Mouse (Mus musculus): ENCODE results near the gene Gnrhr. TPM values are rescaled to one million over a fixed set of nuclear protein-coding genes. Genes with fewer than 3 reads are reported as not detected.
A peak's percentile ranks its signal among the peaks of the same experiment; 100 is the strongest.

The Gnrhr gene
- under 1 TPM in 1 of 2 experiments, not detected in 1; 0.24 TPM for total RNA-seq (2021)

DNA sequence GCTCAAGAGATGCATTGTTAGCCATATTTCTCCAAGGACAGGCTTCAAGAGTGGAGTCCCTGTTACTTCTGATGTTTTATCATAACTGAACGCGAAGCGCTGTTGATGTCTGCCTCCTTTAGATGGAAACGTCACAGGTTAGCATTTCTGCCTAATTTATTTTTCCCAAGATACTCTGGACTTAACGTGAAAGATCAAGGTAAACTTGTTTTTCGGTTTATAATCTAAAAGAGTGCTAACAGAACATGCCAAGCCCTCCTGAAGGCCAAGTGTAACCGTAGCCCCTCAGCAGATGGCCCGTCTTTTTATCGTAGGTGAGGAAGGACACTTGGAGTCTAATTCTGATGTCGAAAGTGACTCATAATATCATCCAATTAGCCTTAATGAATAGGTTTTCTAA, at the start of gene Gnrhr:
TSS of gene Gnrhr (minus strand) at position 101 of the 400 bp plus-strand sequence.
- intact Hi-C loops (cut with DNase I): no loop called here

DNA sequence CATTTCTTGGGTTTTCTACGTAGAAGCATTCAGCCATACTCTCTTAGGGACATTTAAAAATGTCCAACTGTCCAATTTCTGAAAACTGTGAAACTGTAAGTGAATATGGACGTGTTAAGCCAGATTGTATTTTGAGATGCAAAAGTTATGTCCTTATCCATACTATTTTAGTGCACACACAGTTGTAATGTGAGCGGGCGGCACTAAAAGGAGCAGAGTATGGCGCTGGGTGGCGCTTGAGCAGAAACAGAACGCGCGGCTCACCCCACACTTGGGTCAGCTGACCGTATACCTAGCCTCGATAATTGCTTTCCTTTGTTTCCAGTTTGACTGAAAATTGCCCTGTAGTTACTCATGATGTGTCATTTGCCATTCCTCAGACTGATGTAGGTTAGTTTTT, 48.9 kb upstream of the Gnrhr start:
- intact Hi-C loops (cut with DNase I): no loop called here
- DNase-seq: no peak

More for the DNA sequence above, at the start of gene Gnrhr:
- DNase-seq: no peak

DNA sequence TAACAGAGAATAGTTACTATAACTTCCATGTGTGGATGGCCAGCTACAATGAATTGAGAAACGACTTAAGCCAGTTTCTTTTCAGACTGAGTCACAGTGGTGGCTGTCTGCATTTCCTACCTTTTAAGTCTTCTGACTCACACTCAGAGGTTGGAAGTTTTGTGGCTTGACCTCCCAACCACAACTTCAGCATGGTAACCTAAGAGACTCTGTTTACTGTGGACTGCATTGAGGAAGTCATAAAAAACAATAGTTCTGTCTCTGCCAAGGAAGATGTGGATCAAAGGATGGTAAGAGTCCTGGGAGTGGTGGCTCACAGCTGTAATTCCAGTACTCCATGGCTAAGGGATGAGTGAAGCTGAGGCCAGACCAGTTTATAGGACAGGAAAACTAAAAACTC, 47.2 kb upstream of the Gnrhr start:
- intact Hi-C loops (cut with DNase I): no loop called here
- no peak for DNase-seq

DNA sequence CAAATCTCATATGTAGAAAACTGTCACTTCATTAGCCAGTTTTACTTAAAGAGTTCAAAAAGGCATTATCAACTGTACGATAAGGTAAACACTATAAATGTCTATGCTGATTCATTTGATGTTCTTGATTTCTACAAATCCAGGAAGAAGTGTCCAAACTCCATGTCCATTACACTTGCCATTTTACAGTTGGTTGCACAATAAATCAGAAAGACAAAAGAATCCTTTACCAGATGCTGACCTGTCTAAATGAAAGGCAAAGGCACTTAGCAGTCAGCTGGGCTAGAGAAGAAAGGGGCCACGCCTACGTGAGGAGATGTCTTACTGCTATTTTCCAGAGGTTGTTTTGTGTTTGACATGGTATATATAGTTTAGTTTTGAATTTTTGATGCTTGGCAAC, 46.6 kb upstream of the Gnrhr start:
- intact Hi-C loops (cut with DNase I): no loop called here
- no peak for DNase-seq

DNA sequence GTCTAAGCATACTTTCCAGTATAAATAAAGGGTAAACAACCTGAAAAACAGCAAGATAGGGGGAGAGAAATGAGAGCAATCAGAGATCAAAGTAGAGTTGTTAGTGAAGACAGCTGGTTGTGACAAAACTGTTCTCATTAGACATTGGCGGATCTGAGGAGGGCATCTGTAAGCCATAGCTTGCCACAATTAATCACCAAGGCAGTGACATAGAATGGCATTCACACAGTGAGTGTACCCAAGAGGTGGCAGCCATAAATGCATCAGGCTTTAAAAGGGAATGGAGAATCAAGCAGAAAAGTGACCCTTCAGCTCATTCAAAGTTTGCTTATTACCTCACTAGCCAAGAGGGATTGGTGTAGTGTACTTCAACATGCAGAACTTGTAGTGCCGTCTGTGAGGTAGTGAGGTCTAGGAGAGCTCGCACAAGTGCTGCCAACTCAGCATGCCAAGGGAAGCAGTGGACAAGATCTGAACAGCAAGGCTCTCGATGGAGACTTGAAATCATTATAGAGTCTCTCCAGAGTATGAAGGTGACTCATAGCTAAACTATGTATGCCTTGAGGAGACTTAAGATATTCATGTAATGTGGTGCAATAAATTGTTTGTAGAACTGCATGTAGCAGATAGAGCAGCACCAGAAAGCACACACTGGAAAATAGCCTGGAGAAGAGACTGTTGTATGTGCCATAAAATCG, 29.6 kb upstream of the Gnrhr start:
- DNase-seq: no peak
- intact Hi-C loops (cut with DNase I): no loop called here

DNA sequence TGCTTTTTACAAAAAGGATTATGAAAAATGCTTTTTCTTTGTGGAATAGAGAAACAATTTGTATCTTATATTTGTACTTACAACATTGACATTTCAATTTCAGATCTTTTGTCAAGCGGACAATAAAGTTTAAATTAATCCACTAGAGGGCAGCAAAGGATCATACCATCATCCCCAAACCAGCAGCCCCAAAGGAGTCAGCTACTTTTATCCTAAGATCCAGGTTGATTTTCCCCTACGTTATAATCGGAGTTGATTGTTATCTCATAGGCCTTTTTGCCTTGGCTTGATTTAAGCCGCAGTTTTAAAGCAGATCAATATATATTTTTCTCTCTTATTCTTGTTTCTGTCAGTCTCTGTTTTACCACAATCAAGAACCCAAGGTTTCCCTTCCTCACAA, 6.3 kb downstream of the Gnrhr start:
- intact Hi-C loops (cut with DNase I): loop anchor here (1.0 to 2.0 kb wide), 2 partner anchors 17 to 219 kb away; no protein-coding TSS in a partner anchor
- DNase-seq: peak; percentile 18 to 47

DNA sequence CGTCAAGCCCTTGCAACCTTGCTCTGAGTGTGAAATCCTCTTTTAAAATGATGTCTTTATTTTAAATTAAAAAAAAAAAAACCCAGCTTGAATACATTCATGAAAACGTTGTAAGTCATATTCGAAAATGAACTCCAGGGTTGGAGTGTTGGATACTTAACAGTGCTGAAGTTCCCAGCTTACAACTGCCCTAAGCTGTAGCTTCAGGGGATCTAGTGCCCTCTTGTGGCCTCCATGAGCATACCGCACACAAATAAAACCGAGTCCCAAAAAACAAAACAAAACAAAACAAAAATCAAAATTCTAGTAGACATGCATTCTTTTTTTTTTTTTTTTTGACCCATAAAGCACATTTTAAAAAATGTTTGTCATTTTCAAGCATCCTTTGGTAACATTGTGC, 6.9 kb downstream of the Gnrhr start:
- DNase-seq: peak; percentile 25 to 46
- intact Hi-C loops (cut with DNase I): loop anchor here (1.0 to 2.0 kb wide), 2 partner anchors 16 to 220 kb away; no protein-coding TSS in a partner anchor

DNA sequence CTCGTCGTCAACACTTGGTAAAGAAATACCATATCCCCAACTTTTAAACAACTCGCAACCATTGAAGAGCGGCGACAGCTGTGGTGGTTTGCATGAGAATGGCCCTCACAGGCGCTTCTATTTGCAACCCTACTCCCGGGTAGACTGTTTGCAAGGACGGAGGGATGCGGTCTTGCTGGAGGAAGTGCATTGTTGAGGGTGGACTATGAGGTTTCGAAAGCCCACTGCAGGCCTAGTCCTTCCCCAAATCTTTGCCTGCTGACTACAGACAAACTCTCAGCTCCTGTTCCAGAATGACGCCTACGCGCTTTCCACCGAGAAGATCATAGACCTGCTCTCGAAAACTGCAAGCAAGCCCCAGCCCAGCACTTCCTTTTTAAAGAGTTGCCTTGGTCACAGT, 7.4 kb downstream of the Gnrhr start:
- intact Hi-C loops (cut with DNase I): loop anchor here (2.0 kb wide), 1 partner anchor 15 kb away; no protein-coding TSS in a partner anchor

DNA sequence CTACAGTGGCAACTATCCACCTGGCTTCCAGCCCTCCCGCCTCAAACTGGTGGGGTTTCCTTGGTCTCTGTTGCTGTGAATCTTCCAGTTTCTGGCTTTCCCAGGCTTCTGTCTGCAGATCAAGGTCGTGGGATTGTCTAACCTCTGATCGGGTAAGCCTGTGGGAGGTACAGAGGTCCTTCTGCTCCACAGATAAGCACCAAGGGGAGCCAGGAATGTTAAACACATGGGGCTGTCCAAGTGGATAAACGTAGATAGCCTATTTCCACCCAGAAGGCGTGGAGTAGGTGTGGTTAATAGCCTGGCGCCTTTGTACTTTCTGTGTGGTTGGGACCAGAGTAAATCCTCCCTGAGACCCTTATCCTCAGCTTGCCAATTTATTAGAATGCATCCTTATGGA, 10.3 kb downstream of the Gnrhr start:
- intact Hi-C loops (cut with DNase I): no loop called here
- no peak for DNase-seq

More for the DNA sequence above, 7.4 kb downstream of the Gnrhr start:
- DNase-seq: peak in 1 of 2 experiments; percentile 5

DNA sequence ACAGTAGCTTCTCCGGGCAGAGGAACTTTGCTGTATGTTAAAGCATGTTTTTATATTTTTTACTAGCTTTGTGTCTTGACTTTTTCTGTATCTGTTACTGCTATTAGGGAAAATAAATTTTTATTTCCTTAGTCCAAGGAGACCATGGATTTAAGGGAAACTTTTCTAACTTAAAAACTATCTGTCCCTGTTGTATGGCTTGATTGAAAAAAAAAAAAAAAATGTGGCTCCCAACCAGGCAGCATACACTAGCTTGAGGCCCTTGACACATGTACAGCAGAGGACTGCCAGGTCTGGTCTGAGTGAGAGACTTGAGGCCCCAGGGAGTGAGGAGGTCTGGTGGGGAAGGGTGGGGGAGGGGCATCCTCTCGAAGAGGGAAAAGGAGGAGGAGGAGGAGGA, 23.9 kb downstream of the Gnrhr start:
- intact Hi-C loops (cut with DNase I): loop anchor here (2.0 to 10.0 kb wide), 3 partner anchors 17 to 631 kb away; partner anchors contain the start of genes Cenpc1 and Ythdc1

DNA sequence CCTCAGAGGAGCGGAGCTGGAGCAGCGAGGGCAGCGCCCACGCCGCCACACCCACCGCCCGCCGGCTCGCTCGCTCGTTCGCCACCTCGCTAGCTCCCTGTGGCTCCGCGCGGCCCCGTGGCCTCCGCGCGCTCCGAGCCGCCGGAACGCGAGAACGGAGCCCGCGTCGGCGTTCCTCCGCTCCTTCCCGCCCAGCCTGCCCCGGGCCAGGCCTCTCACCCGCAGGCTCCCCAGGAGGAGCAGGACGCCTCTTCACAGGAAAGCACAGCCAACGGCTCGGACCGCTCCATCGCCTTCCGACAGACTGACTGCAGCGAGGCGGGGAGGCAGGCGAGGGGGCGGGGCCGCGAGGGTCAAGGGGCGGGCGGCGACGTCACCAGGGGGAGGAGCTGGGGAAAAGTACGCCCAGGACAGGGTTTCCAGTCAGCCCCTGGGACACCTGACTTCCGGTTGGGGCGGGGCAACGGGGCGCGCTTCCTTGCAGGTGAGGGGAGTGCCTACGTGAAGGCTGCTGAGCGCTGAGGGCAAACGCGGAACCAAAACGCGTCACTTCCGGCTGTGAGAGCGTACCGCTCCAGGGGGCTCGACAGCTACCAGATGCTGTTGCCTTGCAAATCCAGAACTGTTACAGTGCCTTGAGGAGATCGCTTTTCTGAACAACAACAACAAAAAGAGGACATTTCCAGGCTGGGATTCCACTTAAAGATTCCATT, 25.1 kb downstream of the Gnrhr start, which contains the start of gene Uba6:
TSS of gene Uba6 (minus strand) at position 355 of the 713 bp plus-strand sequence.
- intact Hi-C loops (cut with DNase I): loop anchor here (2.0 to 10.0 kb wide), 2 partner anchors 108 to 632 kb away; partner anchors contain the start of genes Cenpc1 and Ythdc1
- peak; percentile 98 to 99 for DNase-seq

More for the DNA sequence above, 23.9 kb downstream of the Gnrhr start:
- no peak for DNase-seq

DNA sequence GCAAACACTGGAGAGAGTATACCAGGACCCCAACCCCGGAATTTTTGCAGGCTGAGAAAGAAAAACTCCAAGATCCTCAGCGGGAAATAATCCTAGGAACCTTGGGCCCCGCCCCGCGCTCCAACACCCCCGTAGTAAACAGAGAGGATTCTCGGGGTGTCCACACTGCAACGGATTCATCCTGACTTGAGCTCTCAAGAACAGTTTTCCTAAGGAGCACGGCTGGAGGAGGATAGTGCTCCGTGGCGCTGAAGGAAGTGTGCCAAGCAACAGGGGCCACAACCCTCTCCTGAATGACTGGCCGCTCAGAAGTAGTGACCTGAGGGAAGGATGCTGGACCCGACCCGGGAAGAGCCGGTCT, 25.6 kb downstream of the Gnrhr start:
- intact Hi-C loops (cut with DNase I): loop anchor here (2.0 to 10.0 kb wide), 2 partner anchors 107 to 633 kb away; partner anchors contain the start of genes Cenpc1 and Ythdc1
- DNase-seq: no peak

Other genes with a start within 250 kb of the Gnrhr start
- 10 to 100 TPM; 10.9 to 11.3 TPM for gene Cenpc1, start 132.3 kb downstream of the Gnrhr start, total RNA-seq (2021)
- gene Stap1, start 126.2 kb downstream of the Gnrhr start, total RNA-seq (2021): under 1 TPM in 1 of 2 experiments, not detected in 1; 0.43 TPM
- gene Uba6, start 25.1 kb downstream of the Gnrhr start, total RNA-seq (2021): 1 to 10 TPM; 6.5 to 8.7 TPM
- gene Tmprss11c, start 91.4 kb upstream of the Gnrhr start, total RNA-seq (2021): not detected
- not detected for gene Tmprss11d, start 175.5 kb upstream of the Gnrhr start, total RNA-seq (2021)

All from heart, postnatal 10 days (tissue).